Mouse (Mus musculus) olfactory bulb, adult 2 months (tissue): Measurements from ENCODE around the gene Supt4a. TPM values are rescaled to one million over a fixed set of nuclear protein-coding genes. Genes with fewer than 3 reads are reported as not detected.
A peak's percentile ranks its signal among the peaks of the same experiment; 100 is the strongest.

Experiments used
- H3K27ac ChIP-seq: fragments of 200-500 bp; 2 replicates; pipeline ENCODE4 v1.5.1; 2012; ENCODE audit warnings: low read depth, low read length; ENCODE audit not compliant: insufficient read depth
- H3K4me1 ChIP-seq: fragments of 200-500 bp; 2 replicates; pipeline ENCODE4 v1.6.1; 2012; ENCODE audit warnings: low read length; ENCODE audit not compliant: control insufficient read depth, insufficient read depth
- H3K4me3 ChIP-seq: fragments of 200-500 bp; 2 replicates; pipeline ENCODE4 v1.5.1; 2012; ENCODE audit warnings: mild to moderate bottlenecking, low read depth, low read length, moderate library complexity; ENCODE audit not compliant: insufficient read depth
- CTCF ChIP-seq: fragments of 200-500 bp; IDR thresholded peaks from 2 replicates; pipeline ENCODE4 v1.5.1; 2012; ENCODE audit warnings: low read depth, mild to moderate bottlenecking, low read length, moderate library complexity; ENCODE audit not compliant: insufficient read depth
- POLR2A ChIP-seq: fragments of 200-500 bp; IDR thresholded peaks from 2 replicates; pipeline ENCODE4 v1.6.1; 2012; ENCODE audit warnings: mild to moderate bottlenecking, low read depth, low read length, moderate library complexity; ENCODE audit not compliant: insufficient read depth
- WGBS: fragments of 180-500 bp; shearing (Covaris S2); methylation state at CpG from one replicate; pipeline ENCODE4 v1.1.7; 2018; 5-methylcytosine and 5-hydroxymethylcytosine counted together
- polyA plus RNA-seq: library from polyadenylated mRNA; stranded (reverse); fragments of >200 nt; gene quantifications from 2 replicates; pipeline ENCODE4 v1.2.4, GENCODE M21; 2012; ENCODE audit warnings: low replicate concordance; ENCODE audit not compliant: missing spikeins, insufficient read depth, insufficient read length

Supt4a gene
- polyA plus RNA-seq, 1 experiment: not detected

DNA sequence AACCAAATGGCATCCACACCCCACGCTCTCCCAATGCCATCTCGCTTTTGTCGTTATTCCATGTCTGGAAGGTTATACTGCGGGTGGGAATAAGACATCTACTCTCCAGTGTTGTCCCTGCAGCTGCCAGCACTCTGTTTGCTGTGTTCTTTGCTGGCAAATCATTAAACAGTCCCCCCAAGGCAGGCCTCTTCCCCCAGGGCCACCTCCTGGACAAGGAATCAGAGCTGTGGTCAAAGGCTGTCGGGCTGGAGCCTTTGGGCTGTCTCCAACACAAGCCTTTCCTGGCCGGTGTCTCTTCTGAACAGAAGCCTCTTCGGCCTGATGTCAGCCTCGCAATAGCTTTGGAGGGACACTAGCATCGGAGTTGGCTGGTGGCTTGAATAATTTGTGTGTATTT, 33.1 kb upstream of the Supt4a start:
- H3K4me1 ChIP-seq: no peaks in the 10 kb centered on the region
- 80% methylated on average over 9 of the region's 9 CpGs for WGBS

DNA sequence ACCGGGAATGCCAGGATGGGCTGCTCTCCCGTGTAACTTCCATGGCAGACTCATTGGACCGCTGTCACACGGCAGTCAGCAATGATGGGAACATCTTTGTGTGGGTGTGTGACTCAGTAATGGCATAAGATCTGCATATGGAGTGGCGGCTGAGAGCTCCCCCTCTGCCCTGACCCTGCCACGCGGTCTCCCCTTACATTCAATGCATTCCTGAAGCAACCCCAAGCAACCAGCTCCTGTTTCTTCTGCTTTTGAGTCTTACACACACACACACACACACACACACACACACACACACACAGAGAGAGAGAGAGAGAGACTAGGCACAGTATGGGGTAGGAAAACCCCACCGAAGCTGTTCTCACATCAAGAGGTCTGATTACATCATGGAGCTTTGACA, 29.8 kb upstream of the Supt4a start:
- TF ChIP-seq POLR2A (no peak), CTCF (no peak)
- no peak overlapping the region for H3K27ac ChIP-seq
- WGBS: 54% methylated on average over 8 of the region's 8 CpGs
- no peak overlapping the region for H3K4me3 ChIP-seq
- H3K4me1 ChIP-seq: peaks cover 7% of the 10 kb centered on the region

More for the DNA sequence above, 33.1 kb upstream of the Supt4a start:
- no peak overlapping the region for H3K27ac ChIP-seq
- no peak for TF ChIP-seq POLR2A
- no peak for TF ChIP-seq CTCF
- H3K4me3 ChIP-seq: no peak overlapping the region

DNA sequence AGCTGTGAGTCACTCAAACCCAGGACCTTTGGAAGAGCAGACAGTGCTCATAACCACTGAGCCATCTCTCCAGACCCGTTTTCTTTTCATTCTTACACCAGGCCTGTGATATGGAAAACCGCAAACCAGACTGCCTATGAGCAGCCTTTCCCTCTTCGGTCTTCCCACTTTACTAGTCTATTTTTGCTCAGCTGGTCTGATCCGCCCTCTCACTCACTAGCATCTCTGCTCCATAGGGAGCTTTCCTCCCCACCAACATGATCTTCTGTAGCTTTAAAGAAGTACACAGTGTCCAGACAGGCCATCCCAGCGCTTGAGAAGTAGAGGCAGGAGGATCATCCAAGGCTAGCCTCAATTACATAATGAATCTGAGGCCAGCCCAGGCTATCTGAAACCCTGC, 28.4 kb upstream of the Supt4a start:
- WGBS: 47% methylated on average over 5 of the region's 5 CpGs
- Histone ChIP-seq H3K27ac (no peak overlapping the region), H3K4me3 (no peak overlapping the region), H3K4me1 (peaks cover 7% of the 10 kb centered on the region)
- TF ChIP-seq CTCF (no peak), POLR2A (no peak)

DNA sequence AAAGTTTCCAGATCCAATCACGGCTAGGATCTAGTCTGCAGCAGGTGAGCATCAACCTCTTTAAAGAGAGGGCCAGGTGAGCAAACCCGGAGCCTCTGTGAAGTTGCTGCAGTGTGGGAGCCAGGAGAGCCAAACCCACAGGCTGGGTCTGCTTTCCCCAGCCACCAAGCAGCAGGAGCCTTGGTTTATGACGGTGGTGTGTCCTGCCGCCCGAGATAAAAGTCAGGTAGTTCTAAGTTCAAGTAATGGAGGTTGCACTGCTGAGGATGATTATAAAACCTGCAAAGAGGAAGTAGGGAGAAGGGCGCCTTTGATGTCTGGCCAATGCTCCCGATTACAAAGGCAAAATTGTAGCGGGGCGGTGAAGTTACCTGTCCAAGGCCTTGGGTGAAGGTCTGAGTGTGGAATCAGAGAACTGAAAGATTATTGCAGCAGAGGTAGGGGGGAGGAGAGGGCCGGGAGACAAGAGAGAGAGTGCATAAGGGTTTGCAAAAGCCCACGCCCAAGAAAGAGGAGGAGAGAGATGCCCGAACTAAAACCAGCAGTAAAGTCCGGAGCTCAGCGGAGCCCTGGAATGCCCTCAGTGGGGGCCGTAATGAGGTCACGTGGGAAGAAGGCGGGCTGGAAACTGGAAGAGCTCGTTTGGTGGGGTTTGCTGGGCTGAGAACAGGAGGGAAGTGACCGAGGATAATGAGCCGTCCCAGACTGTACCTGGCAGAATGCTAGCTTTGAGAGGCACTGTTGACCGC, 27.7 kb upstream of the Supt4a start:
- H3K27ac ChIP-seq: no peak overlapping the region
- TF ChIP-seq CTCF: no peak
- no peak for TF ChIP-seq POLR2A
- H3K4me3 ChIP-seq: peak overlapping the region; percentile 6; the same call in 1 of the 2 replicates
- 21% methylated on average over 21 of the region's 21 CpGs for WGBS
- H3K4me1 ChIP-seq: peaks cover 7% of the 10 kb centered on the region

DNA sequence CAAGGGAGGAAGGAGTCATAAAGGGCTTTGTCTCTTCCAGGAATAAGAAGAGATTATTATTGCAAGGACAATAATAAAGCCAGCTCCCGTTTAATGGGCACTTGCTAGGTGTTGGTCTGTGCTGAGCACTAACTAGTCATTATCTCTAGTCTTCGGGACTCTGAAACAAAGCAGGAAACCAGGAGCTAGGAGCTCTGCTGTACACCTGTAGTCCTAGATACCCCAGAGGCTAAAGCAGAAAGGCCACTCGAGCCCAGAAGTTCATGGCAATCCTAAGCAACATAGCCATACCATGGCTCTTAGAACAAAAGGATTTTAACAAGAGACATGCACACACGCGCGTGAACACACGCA, 27.1 kb upstream of the Supt4a start:
- H3K4me3 ChIP-seq: peak overlapping the region; percentile 6; the same call in 1 of the 2 replicates

DNA sequence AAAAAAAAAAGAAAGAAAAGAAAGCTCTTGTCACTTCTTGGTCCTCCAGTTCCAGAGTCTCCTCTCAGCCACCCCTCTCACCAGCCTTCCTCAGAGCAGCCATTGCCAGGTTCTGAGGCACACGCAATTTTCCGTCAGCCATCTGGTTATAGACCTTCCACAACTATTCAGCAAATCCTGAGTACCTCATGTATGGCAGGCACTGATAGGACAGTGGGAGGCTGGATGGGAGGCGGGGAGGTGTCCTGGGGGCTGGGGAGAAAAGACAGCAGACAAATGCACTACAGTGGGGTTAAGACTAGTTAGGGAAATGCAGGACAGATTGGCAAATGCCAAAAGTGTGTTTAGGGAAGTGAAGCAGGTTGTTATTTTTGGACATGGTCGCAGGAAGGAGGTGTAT, 25.2 kb upstream of the Supt4a start:
- H3K4me3 ChIP-seq: no peak overlapping the region
- no peak overlapping the region for H3K27ac ChIP-seq
- TF ChIP-seq POLR2A (no peak), CTCF (no peak)
- H3K4me1 ChIP-seq: peaks cover 7% of the 10 kb centered on the region
- WGBS: 89% methylated on average over 4 of the region's 4 CpGs

More for the DNA sequence above, 27.1 kb upstream of the Supt4a start:
- 57% methylated on average over 7 of the region's 7 CpGs for WGBS
- Histone ChIP-seq H3K4me1 (peaks cover 7% of the 10 kb centered on the region), H3K27ac (no peak overlapping the region)
- TF ChIP-seq CTCF (no peak), POLR2A (no peak)

DNA sequence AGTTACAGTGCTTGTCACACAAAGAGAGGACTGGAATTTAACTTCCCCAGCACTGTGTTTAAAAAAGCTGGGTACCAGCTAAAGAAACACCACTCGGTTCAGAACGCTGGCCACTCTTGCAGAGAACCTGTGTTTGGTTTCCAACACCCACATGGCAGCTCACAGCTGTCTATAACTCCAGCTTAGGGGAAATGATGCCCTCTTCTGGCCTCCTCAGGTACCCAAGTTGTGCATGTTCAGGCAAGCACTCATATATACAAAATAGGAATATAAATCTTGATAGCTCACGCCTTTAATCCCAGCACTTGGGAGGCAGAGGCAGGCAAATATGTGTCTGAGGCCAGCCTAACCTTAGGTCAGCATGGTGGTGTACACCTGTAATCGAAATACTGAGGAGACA, 21.4 kb upstream of the Supt4a start:
- TF ChIP-seq CTCF (no peak), POLR2A (no peak)
- Histone ChIP-seq H3K27ac (no peak overlapping the region), H3K4me1 (no peaks in the 10 kb centered on the region), H3K4me3 (no peak overlapping the region)
- WGBS: 80% methylated on average over 4 of the region's 4 CpGs

DNA sequence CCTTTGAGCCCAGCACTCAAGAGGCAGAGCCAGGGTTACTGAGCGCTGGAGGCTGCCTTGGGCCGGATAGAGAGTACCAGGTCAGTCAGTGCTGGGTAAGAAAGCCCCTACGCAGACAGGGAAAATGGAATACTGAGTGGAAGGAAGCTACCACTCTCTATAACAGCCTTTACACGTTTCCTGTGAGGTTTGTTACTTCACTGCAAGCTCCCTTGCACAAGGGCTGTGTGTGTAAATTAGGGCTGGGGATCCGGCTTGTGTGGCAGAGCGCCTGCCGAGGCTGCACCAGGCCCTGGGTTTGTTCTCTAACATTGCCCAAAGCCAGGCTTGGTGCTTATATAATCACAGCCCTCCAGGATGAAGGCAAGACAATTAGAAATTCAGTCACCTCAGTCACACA, 17.8 kb upstream of the Supt4a start:
- 75% methylated on average over 7 of the region's 7 CpGs for WGBS
- TF ChIP-seq POLR2A (no peak), CTCF (no peak)
- H3K4me3 ChIP-seq: no peak overlapping the region
- no peak overlapping the region for H3K27ac ChIP-seq
- no peaks in the 10 kb centered on the region for H3K4me1 ChIP-seq

DNA sequence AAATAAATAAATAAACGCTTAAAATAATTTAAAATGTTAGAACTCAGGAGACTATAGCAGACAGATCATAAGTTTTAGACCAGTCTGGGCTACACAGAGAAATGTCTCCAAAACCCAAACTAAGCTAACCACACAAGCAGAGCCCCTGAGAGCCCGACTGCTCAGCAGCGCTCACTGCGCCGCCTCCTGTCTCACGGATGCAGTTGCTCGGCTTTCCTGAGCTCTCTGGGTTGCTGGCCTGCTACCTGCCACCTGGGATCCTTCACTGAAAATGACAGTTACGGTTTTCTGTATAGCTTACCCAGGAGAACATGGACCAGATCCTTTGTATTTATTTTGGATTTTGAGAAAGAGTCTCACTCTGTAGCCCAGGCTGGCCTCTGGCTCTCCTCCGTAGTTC, 17.0 kb upstream of the Supt4a start:
- H3K27ac ChIP-seq: no peak overlapping the region
- 67% methylated on average over 9 of the region's 9 CpGs for WGBS
- TF ChIP-seq CTCF (no peak), POLR2A (no peak)

More for the DNA sequence above, 17.0 kb upstream of the Supt4a start:
- H3K4me3 ChIP-seq: no peak overlapping the region
- no peaks in the 10 kb centered on the region for H3K4me1 ChIP-seq
